Mouse (Mus musculus) stomach, postnatal 0 days (tissue): Measurements from ENCODE around the gene Elobl. TPM values are rescaled to one million over a fixed set of nuclear protein-coding genes. Genes with fewer than 3 reads are reported as not detected.

Experiments
- ATAC-seq: fragments of 200-750 bp; cut with Nextera tagmentation; 2 replicates; pipeline ENCODE4 v1.8.0; 2017; ENCODE audit not compliant: low FRiP score, low TSS enrichment
- DNase-seq: peaks from one replicate; pipeline ENCODE4 v3.0.0-alpha.2; 2016; ENCODE audit warnings: low spot score
- H3K27ac ChIP-seq: fragments of 300-500 bp; sonication (generic); replicated peaks from 2 replicates; pipeline ENCODE4 v1.5.1; 2014; ENCODE audit warnings: mild to moderate bottlenecking, control low read depth
- H3K27me3 ChIP-seq: fragments of 300-500 bp; sonication (generic); 2 replicates; pipeline ENCODE4 v1.6.1; 2014; ENCODE audit warnings: low read length; ENCODE audit not compliant: control insufficient read depth, insufficient read depth
- H3K36me3 ChIP-seq: fragments of 300-500 bp; sonication (generic); 2 replicates; pipeline ENCODE4 v1.6.1; 2014; ENCODE audit warnings: low read length, mixed read lengths; ENCODE audit not compliant: control insufficient read depth, insufficient read depth
- H3K4me1 ChIP-seq: fragments of 300-500 bp; sonication (generic); replicated peaks from 2 replicates; pipeline ENCODE4 v1.6.1; 2014; ENCODE audit warnings: antibody characterized with exemption; ENCODE audit not compliant: control insufficient read depth, insufficient read depth
- H3K4me2 ChIP-seq: fragments of 300-500 bp; sonication (generic); replicated peaks from 2 replicates; pipeline ENCODE4 v1.6.1; 2014; ENCODE audit warnings: low read depth, mild to moderate bottlenecking, control low read depth, moderate library complexity
- H3K4me3 ChIP-seq: fragments of 300-500 bp; sonication (generic); 2 replicates; pipeline ENCODE4 v1.5.1; 2014; ENCODE audit warnings: low read depth, low read length, control low read depth
- H3K9ac ChIP-seq: fragments of 300-500 bp; sonication (generic); 2 replicates; pipeline ENCODE4 v1.6.1; 2014; ENCODE audit warnings: mild to moderate bottlenecking, low read length, control low read depth, mixed read lengths
- H3K9me3 ChIP-seq: fragments of 300-500 bp; sonication (generic); 2 replicates; pipeline ENCODE4 v1.6.1; 2016; ENCODE audit warnings: low read length; ENCODE audit not compliant: control insufficient read depth
- CTCF ChIP-seq: IDR thresholded peaks from 2 replicates; pipeline ENCODE4 v1.5.1; 2016; ENCODE audit warnings: antibody characterized with exemption, low read depth, mild to moderate bottlenecking, moderate library complexity
- EP300 ChIP-seq: optimal IDR thresholded peaks from 2 replicates; pipeline ENCODE3; 2016; ENCODE audit warnings: antibody characterized with exemption
- WGBS: fragments of 180-500 bp; shearing (Covaris S2); extraction: QIAGEN DNeasy Blood & Tissue Kit; methylation state at CpG from one replicate; pipeline ENCODE4 v1.1.7; 2014; 5-methylcytosine and 5-hydroxymethylcytosine counted together
- polyA plus RNA-seq: library from polyadenylated mRNA; unstranded; fragments of >200 nt; fragmentation: Nextera tagmentation; extraction: Ambion mirVana; gene quantifications from 2 replicates; pipeline ENCODE4 v1.2.1, GENCODE M21; 2015

Gene Elobl
- polyA plus RNA-seq, 1 experiment from 2014 or later = not detected

GRCm38 (mm10) chr11:88931692-88932530 lies 34.8 kb downstream of the Elobl start:
- H3K9me3 ChIP-seq = no peaks in the 10 kb centered on the region
- no peaks in the 10 kb centered on the region for H3K4me1 ChIP-seq
- no peak for ATAC-seq
- no peak overlapping the region for H3K27ac ChIP-seq
- H3K4me2 ChIP-seq = no peak overlapping the region
- WGBS = 82% methylated on average over 14 of the region's 14 CpGs
- no peak overlapping the region for H3K4me3 ChIP-seq
- no peak for DNase-seq
- H3K27me3 ChIP-seq = no peaks in the 10 kb centered on the region
- peaks cover 22% of the 10 kb centered on the region; the same call in 1 of the 2 replicates for H3K36me3 ChIP-seq
- TF ChIP-seq EP300 (no peak), CTCF (no peak)
- H3K9ac ChIP-seq = no peak overlapping the region

- H3K36me3 ChIP-seq = peaks cover 18% of the 10 kb centered on the region; the same call in 1 of the 2 replicates
These were observed 40.2 kb downstream of the Elobl start for GRCm38 (mm10) chr11:88926566-88926965.

More at GRCm38 (mm10) chr11:88926566-88926965, 40.2 kb downstream of the Elobl start:
- no peak overlapping the region for H3K4me2 ChIP-seq
- no peak for TF ChIP-seq EP300
- TF ChIP-seq CTCF = no peak
- no peak overlapping the region for H3K9ac ChIP-seq
- 79% methylated on average over 5 of the region's 5 CpGs for whole genome bisulfite sequencing
- H3K27me3 ChIP-seq = no peaks in the 10 kb centered on the region
- ATAC-seq = no peak
- no peak overlapping the region for H3K4me3 ChIP-seq
- H3K27ac ChIP-seq = no peak overlapping the region
- H3K4me1 ChIP-seq = no peaks in the 10 kb centered on the region
- DNase-seq = no peak
- H3K9me3 ChIP-seq = no peaks in the 10 kb centered on the region

Other genes with a start within 250 kb of the Elobl start
- gene Msi2, start 248.4 kb downstream of the Elobl start, polyA plus RNA-seq = 6.7 and 7.3 TPM in 2 replicates
- gene Akap1, start 102.3 kb downstream of the Elobl start, polyA plus RNA-seq = 14.4 and 16.6 TPM in 2 replicates
- gene Scpep1, start 11.5 kb downstream of the Elobl start, polyA plus RNA-seq = 67.2 and 67.8 TPM in 2 replicates
- gene Coil, start 3.3 kb upstream of the Elobl start, polyA plus RNA-seq = 5.9 and 6.2 TPM in 2 replicates
- gene Trim25, start 32.4 kb upstream of the Elobl start, polyA plus RNA-seq = 28.3 and 29.5 TPM in 2 replicates
- gene Dgke, start 99.9 kb upstream of the Elobl start, polyA plus RNA-seq = 1.9 and 2.2 TPM in 2 replicates
- gene Gm525, start 106.9 kb upstream of the Elobl start, polyA plus RNA-seq = 0.68 and 1.7 TPM in 2 replicates